Mouse (Mus musculus): ENCODE results near the gene Zfp143. TPM values are rescaled to one million over a fixed set of nuclear protein-coding genes. Genes with fewer than 3 reads are reported as not detected.
A peak's percentile ranks its signal among the peaks of the same experiment; 100 is the strongest.
"Not testable (repeated sequence)": the region's sequence is repeated elsewhere in the genome, so short reads cannot be mapped to it uniquely, and the experiment has no call there.

Gene Zfp143
- polyA plus RNA-seq, 1 experiment, result 16.3 TPM

DNA sequence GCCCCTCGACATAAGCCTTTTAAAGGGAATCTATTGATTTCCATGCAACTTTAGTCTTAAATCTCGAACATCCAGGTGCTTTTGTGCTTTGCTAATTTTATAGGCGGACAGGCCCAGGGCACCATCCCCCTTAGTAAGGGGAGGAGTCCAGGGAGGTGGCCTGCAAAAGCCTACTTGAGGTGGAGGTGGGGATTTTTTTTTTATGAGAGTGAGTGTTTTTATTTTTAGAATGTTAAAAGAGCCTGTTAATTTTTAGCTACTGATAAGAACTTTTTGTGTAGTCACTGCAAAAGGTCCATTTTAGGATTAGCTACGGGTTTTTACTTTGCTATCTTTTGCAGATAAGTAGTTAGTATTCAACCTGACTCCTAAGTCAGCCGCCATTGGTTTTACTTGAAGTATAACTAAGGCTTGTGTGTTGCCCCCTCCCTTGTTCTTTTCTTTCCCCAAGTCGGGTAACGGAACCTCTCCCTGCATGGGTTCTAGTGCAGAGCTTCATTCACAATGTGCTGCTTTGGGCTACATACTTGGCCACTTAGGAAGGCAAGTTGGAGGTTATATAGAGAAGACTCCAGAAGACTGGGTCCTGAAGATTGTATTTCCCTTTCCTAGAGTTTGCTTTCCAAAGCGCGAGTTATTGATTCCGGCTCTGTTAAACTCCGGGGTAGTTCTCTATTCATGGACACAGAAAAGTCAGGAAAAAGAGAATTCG lies 63.0 kb downstream of the Zfp143 start:
- Histone ChIP-seq H3K4me3 (ENCODE audit: insufficient read depth, low read length) (peak overlapping the region; percentile 91), H3K4me1 (ENCODE audit: control insufficient read depth, insufficient read depth, low read length) (peaks cover 6% of the 10 kb centered on the region; the same call in 1 of the 2 replicates), H3K27ac (ENCODE audit: insufficient read depth, low read length) (no peak overlapping the region)
- TF ChIP-seq CTCF (IDR thresholded peaks at IDR 0.05; ENCODE audit: borderline replicate concordance, insufficient read depth, low read length) (no peak), POLR2A (IDR thresholded peaks at IDR 0.05; ENCODE audit: low read depth, low read length) (no peak)

GRCm38 (mm10) chr7:110128566-110128965 lies 67.5 kb downstream of the Zfp143 start:
- TF ChIP-seq POLR2A (IDR thresholded peaks at IDR 0.05; ENCODE audit: low read depth, low read length), result no peak
- no peak for TF ChIP-seq CTCF (IDR thresholded peaks at IDR 0.05; ENCODE audit: borderline replicate concordance, insufficient read depth, low read length)
- Histone ChIP-seq H3K4me3 (ENCODE audit: insufficient read depth, low read length) (no peak overlapping the region), H3K27ac (ENCODE audit: insufficient read depth, low read length) (no peak overlapping the region)

DNA sequence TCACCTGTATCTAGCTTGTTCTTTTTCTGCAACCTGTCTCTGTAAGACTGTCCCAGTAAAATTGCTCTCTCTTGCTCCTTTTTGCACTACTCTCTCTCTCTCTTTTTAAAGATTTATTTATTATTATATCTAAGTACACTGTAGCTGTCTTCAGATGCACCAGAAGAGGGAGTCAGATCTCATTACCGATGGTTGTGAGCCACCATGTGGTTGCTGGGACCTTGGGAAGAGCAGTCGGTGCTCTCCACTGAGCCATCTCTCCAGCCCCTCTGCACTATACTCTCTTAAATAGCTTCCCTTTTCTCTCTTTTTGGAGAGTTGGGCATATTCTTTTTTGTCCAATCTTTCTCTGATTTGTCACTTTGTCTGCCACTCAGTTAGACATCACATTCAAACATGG lies 71.3 kb downstream of the Zfp143 start:
- not testable (repeated sequence) for H3K4me1 ChIP-seq (ENCODE audit: control insufficient read depth, insufficient read depth, low read length); H3K4me3 ChIP-seq (ENCODE audit: insufficient read depth, low read length); H3K27ac ChIP-seq (ENCODE audit: insufficient read depth, low read length)

More at GRCm38 (mm10) chr7:110128566-110128965, 67.5 kb downstream of the Zfp143 start:
- no peaks in the 10 kb centered on the region for H3K4me1 ChIP-seq (ENCODE audit: control insufficient read depth, insufficient read depth, low read length)

GRCm38 (mm10) chr7:110133988-110134387 lies 73.0 kb downstream of the Zfp143 start:
- H3K27ac ChIP-seq (ENCODE audit: insufficient read depth, low read length), result no peak overlapping the region
- no peak for TF ChIP-seq CTCF (IDR thresholded peaks at IDR 0.05; ENCODE audit: borderline replicate concordance, insufficient read depth, low read length)

DNA sequence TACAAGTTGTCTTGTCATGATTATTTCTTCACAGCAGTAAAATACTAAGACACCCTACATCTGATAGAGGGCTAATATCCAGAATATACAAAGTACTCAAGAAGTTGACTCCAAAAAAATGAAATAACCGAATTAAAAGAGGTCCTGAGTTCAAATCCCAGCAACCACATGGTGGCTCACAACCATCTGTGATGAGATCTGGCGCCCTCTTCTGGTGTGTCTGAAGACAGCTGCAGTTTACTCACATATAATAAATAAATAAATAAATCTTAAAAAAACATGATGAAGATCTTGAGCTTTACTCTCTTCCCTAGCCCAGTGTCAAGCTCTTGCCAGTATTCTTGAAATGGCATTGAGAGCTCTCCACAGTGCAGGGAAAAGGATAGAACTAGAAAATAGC lies 77.5 kb downstream of the Zfp143 start:
- no peak overlapping the region for H3K27ac ChIP-seq (ENCODE audit: insufficient read depth, low read length)
- TF ChIP-seq CTCF (IDR thresholded peaks at IDR 0.05; ENCODE audit: borderline replicate concordance, insufficient read depth, low read length) (no peak), POLR2A (IDR thresholded peaks at IDR 0.05; ENCODE audit: low read depth, low read length) (no peak)
- no peak overlapping the region for H3K4me3 ChIP-seq (ENCODE audit: insufficient read depth, low read length)
- H3K4me1 ChIP-seq (ENCODE audit: control insufficient read depth, insufficient read depth, low read length), result no peaks in the 10 kb centered on the region

More at GRCm38 (mm10) chr7:110133988-110134387, 73.0 kb downstream of the Zfp143 start:
- H3K4me1 ChIP-seq (ENCODE audit: control insufficient read depth, insufficient read depth, low read length), result no peaks in the 10 kb centered on the region
- H3K4me3 ChIP-seq (ENCODE audit: insufficient read depth, low read length), result no peak overlapping the region

GRCm38 (mm10) chr7:110143863-110144262 lies 82.8 kb downstream of the Zfp143 start:
- H3K27ac ChIP-seq (ENCODE audit: insufficient read depth, low read length), result no peak overlapping the region
- TF ChIP-seq POLR2A (IDR thresholded peaks at IDR 0.05; ENCODE audit: low read depth, low read length) (no peak), CTCF (IDR thresholded peaks at IDR 0.05; ENCODE audit: borderline replicate concordance, insufficient read depth, low read length) (no peak)
- H3K4me3 ChIP-seq (ENCODE audit: insufficient read depth, low read length), result no peak overlapping the region
- H3K4me1 ChIP-seq (ENCODE audit: control insufficient read depth, insufficient read depth, low read length), result no peaks in the 10 kb centered on the region

Other genes with a start within 250 kb of the Zfp143 start
- gene Scube2, start 195.5 kb upstream of the Zfp143 start, polyA plus RNA-seq (2011; ENCODE audit: insufficient read length, low read depth, missing spikeins), result 1.8 TPM in 1 of 2 replicates, not detected in the other
- 103 and 119 TPM in 2 replicates for gene Dennd5a, start 100.7 kb upstream of the Zfp143 start, polyA plus RNA-seq (2011; ENCODE audit: insufficient read length, low read depth, missing spikeins)
- 77.0 and 90.7 TPM in 2 replicates for gene Tmem41b, start 74.3 kb upstream of the Zfp143 start, polyA plus RNA-seq (2011; ENCODE audit: insufficient read length, low read depth, missing spikeins)
- 197 and 211 TPM in 2 replicates for gene Ipo7, start 42.9 kb upstream of the Zfp143 start, polyA plus RNA-seq (2011; ENCODE audit: insufficient read length, low read depth, missing spikeins)
- gene Wee1, start 60.8 kb downstream of the Zfp143 start, polyA plus RNA-seq (2011; ENCODE audit: insufficient read length, low read depth, missing spikeins), result 18.5 and 21.6 TPM in 2 replicates
- gene Swap70, start 160.5 kb downstream of the Zfp143 start, polyA plus RNA-seq (2011; ENCODE audit: insufficient read length, low read depth, missing spikeins), result 47.3 and 50.1 TPM in 2 replicates

Data from embryonic fibroblast, embryonic 13.5 days (primary cell).